Mouse (Mus musculus): ENCODE measurements around the gene Srp9. TPM values are rescaled to one million over a fixed set of nuclear protein-coding genes. Genes with fewer than 3 reads are reported as not detected.
"Not testable (repeated sequence)": the region's sequence is repeated elsewhere in the genome, so short reads cannot be mapped to it uniquely, and the experiment has no call there.

Srp9 gene
- polyA plus RNA-seq, 1 experiment from 2014 or later = 159 TPM

GRCm38 (mm10) chr1:182176985-182177384 is 52.4 kb downstream of the Srp9 start:
- H3K27me3 ChIP-seq (ENCODE audit: poor library complexity, severe bottlenecking); H3K36me3 ChIP-seq (replicated peaks); H3K27ac ChIP-seq; H3K4me1 ChIP-seq; H3K4me3 ChIP-seq; DNase-seq (ENCODE audit: extremely low spot score, low spot score); H3K9me3 ChIP-seq: not testable (repeated sequence)
- 93% methylated on average over 19 of the region's 19 CpGs for WGBS

DNA sequence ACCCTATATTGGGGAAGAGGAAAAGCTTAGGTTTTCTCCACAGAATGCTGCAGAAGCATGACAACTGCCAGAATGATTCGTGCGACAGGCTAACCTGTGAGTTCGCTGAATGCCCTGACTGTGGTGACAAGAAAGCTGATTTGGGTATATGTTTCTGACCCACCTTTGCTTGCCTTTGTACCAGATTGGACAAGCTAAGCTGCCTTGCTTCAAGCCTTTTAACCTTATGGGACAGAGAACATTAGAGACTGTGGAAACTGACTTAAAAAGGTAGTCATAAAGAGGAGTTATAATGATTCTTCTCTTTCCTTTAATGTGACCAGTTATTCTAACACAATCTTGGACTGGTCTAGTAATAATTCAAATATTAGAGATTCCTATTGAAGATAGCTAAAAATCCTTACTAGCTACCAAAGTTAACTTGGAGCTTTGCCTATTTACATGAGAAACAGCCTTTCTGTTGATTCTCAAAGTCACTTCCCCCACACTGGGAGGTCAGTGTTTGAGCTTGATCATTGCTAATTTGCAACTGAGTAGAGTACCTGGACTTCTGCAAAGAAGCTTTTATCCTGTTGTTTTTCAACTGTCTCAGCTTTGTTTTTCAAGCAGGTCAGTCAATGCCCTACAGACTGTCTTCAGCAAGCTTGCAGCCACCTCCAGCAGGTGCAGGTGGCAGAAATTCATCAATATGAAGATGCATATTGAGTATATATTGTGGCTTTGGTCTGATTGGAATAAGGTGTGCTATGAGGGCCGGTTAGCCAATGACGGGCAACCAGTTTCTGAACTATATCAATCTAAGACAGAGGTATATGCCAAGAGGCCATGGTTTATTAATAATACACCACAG is 57.1 kb downstream of the Srp9 start:
- 59% methylated on average over 5 of the region's 5 CpGs for WGBS
- H3K9me3 ChIP-seq = no peaks in the 10 kb centered on the region
- DNase-seq (ENCODE audit: extremely low spot score, low spot score) = no peak
- no peaks in the 10 kb centered on the region for H3K36me3 ChIP-seq (replicated peaks)
- no peak overlapping the region for H3K4me3 ChIP-seq
- no peak overlapping the region for H3K27ac ChIP-seq
- H3K4me1 ChIP-seq = no peaks in the 10 kb centered on the region
- H3K27me3 ChIP-seq (ENCODE audit: poor library complexity, severe bottlenecking) = no peaks in the 10 kb centered on the region

Other genes starting within 250 kb of the Srp9 start
- gene Enah, start 104.7 kb upstream of the Srp9 start, polyA plus RNA-seq (2016; fragmentation: Nextera tagmentation; extraction: Ambion mirVana) = 24.6 and 27.7 TPM in 2 replicates
- not detected in 2 replicates for gene Vmn1r1, start 39.7 kb downstream of the Srp9 start, polyA plus RNA-seq (2016; fragmentation: Nextera tagmentation; extraction: Ambion mirVana)
- gene Degs1, start 158.1 kb downstream of the Srp9 start, polyA plus RNA-seq (2016; fragmentation: Nextera tagmentation; extraction: Ambion mirVana) = 64.3 and 69.1 TPM in 2 replicates
- 17.6 and 20.3 TPM in 2 replicates for gene Fbxo28, start 216.9 kb downstream of the Srp9 start, polyA plus RNA-seq (2016; fragmentation: Nextera tagmentation; extraction: Ambion mirVana)